Mouse (Mus musculus): ENCODE results near the gene Btbd35f7.
"Not testable (repeated sequence)": the region's sequence is repeated elsewhere in the genome, so short reads cannot be mapped to it uniquely, and the experiment has no call there.

The Btbd35f7 gene

DNA sequence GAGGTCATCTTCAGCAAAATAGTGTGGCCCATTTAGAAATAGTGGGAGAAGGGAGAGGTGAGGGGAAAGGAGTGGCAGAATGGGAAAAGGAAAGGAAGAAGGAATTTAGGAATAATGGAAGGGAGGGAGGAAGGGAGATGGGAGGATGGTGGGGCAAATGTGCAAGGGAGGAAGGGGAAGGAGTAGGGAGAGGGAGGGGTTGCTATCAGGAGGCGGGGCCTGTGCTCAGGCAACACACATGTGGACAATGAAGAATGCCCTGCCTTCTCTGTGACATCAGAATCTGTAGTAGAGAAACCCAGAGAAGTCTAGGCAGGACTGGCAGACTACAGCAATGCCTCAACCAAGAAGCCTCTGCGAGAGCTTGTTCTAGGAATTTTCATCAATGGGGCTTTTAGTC is at the start of gene Btbd35f7:
Gene Btbd35f7 (plus strand): TSS at position 301 of the 400 bp plus-strand sequence.
- not testable (repeated sequence) for DNase-seq (ENCODE audit: low spot score in 2 of 2)

Measured in thymus, postnatal 10 days (tissue).